Mouse (Mus musculus): ENCODE results near the gene Sgms1.

Sgms1 gene

GRCm38 (mm10) chr19:32292782-32293776, 96.4 kb downstream of the Sgms1 start:
- no peak for DNase-seq (ENCODE audit: low spot score)

GRCm38 (mm10) chr19:32292067-32292739, 97.3 kb downstream of the Sgms1 start:
- no peak for DNase-seq (ENCODE audit: low spot score)

GRCm38 (mm10) chr19:32291130-32291529, 98.4 kb downstream of the Sgms1 start:
- DNase-seq (ENCODE audit: low spot score), result no peak

GRCm38 (mm10) chr19:32288895-32289294, 100.6 kb downstream of the Sgms1 start:
- DNase-seq (ENCODE audit: low spot score), result no peak

GRCm38 (mm10) chr19:32287839-32288238, 101.7 kb downstream of the Sgms1 start:
- no peak for DNase-seq (ENCODE audit: low spot score)

GRCm38 (mm10) chr19:32285455-32285831, 104.1 kb downstream of the Sgms1 start:
- no peak for DNase-seq (ENCODE audit: low spot score)

- no peak for DNase-seq (ENCODE audit: low spot score)
Observed at GRCm38 (mm10) chr19:32284681-32285454, 104.6 kb downstream of the Sgms1 start.

- no peak for DNase-seq (ENCODE audit: low spot score)
Observed at GRCm38 (mm10) chr19:32281917-32282316, 107.6 kb downstream of the Sgms1 start.

GRCm38 (mm10) chr19:32280380-32280779, 109.1 kb downstream of the Sgms1 start:
- no peak for DNase-seq (ENCODE audit: low spot score)

GRCm38 (mm10) chr19:32279400-32279799, 110.1 kb downstream of the Sgms1 start:
- DNase-seq (ENCODE audit: low spot score), result no peak

GRCm38 (mm10) chr19:32277869-32278268, 111.6 kb downstream of the Sgms1 start:
- DNase-seq (ENCODE audit: low spot score), result no peak

- no peak for DNase-seq (ENCODE audit: low spot score)
Observed at GRCm38 (mm10) chr19:32277287-32277686, 112.2 kb downstream of the Sgms1 start.

GRCm38 (mm10) chr19:32276817-32277216, 112.7 kb downstream of the Sgms1 start:
- no peak for DNase-seq (ENCODE audit: low spot score)

- DNase-seq (ENCODE audit: low spot score), result no peak
Observed at GRCm38 (mm10) chr19:32276263-32276662, 113.3 kb downstream of the Sgms1 start.

- DNase-seq (ENCODE audit: low spot score), result no peak
Observed at GRCm38 (mm10) chr19:32275068-32275925, 114.2 kb downstream of the Sgms1 start.

GRCm38 (mm10) chr19:32274145-32274544, 115.4 kb downstream of the Sgms1 start:
- DNase-seq (ENCODE audit: low spot score), result no peak

GRCm38 (mm10) chr19:32273714-32274113, 115.8 kb downstream of the Sgms1 start:
- DNase-seq (ENCODE audit: low spot score), result no peak

GRCm38 (mm10) chr19:32272475-32273260, 116.8 kb downstream of the Sgms1 start:
- no peak for DNase-seq (ENCODE audit: low spot score)

GRCm38 (mm10) chr19:32271455-32272200, 117.9 kb downstream of the Sgms1 start:
- no peak for DNase-seq (ENCODE audit: low spot score)

GRCm38 (mm10) chr19:32269844-32270176, 119.7 kb downstream of the Sgms1 start:
- DNase-seq (ENCODE audit: low spot score), result no peak
